Mouse (Mus musculus) inflammation-experienced regulatory T-cells, adult 16 weeks (primary cell): ENCODE measurements around the gene Dsp. TPM values are rescaled to one million over a fixed set of nuclear protein-coding genes. Genes with fewer than 3 reads are reported as not detected.

Source experiments
- polyA plus RNA-seq: library from polyadenylated mRNA; unstranded; fragments of 100-300 nt; shearing (Covaris generic); gene quantifications from one replicate; pipeline ENCODE4 v1.2.1, GENCODE M21; 2017

Dsp gene
- polyA plus RNA-seq = 0.18 TPM

DNA sequence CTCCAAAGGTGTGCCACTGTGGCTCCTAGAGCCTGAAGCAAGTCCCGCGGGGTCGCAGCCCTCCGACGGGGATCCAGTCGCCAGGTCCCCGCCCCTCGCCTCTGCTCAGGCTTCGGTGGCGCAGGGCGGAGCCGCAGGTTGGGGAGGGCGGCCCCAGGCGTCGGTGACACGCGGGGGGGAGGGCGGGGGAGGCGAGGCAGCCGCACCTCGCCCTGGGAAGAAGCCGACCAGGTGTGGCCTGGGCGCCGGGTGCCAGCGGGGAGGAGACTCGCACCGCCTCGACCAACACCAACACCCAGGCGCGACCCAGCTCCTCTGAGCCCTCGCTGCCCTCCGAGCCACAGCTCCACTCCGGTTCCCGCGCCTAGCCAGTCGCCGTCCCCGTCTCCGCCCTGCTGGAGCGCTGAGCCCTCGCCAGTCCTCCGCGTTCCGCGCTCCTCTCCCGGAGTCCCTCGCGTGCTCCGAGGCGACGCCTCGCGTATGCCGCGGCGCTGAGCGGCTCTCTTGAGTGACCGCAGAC, at the start of gene Dsp:
Gene Dsp (plus strand): TSS at position 226 of the 520 bp plus-strand sequence.

DNA sequence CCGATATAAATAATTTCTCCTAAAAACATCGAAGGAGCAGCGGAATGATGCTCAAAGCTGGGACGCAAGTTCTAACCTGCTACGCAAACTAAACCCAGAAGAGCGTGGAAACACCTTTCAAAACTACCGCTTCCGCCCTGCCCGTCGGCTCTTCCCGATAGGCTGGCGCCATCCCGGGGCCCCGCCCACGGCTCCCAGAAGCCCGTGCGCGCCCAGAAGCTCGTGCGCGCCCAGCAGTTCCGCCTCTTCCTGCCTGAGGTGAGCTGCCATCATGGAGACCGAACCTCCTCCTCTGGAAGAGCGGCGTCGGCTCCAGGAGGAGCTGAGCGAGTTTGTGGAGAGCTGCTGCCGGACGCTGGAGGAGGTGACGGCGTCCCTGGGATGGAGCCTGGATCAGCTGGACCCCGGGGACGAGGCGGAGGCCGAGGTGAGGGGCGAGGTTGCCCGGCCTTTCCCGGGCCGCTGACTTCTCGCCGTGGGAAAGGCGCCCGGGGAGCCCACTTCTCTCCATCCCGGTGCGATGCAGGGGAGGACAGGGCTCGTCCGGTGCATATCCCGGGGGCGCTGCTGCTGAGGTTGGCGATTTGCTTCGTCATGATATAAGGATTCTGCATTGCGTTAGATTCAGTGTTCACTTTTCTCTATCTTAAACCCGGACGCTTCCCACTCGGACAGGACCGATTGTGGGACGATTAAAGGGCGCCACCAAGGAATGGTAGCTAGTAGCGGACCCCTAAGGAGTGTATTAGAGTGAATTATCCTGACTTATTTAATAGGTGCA, 53.8 kb downstream of the Dsp start, which contains the start of gene Snrnp48:
Gene Snrnp48 (plus strand): TSS at position 237 of the 781 bp plus-strand sequence.

Other genes with a start within 250 kb of the Dsp start
- gene Ssr1, start 157.1 kb upstream of the Dsp start, polyA plus RNA-seq = 87.6 TPM
- 93.1 TPM for gene Riok1, start 114.3 kb upstream of the Dsp start, polyA plus RNA-seq
- 1.1 TPM for gene Cage1, start 114.2 kb upstream of the Dsp start, polyA plus RNA-seq
- 76.7 TPM for gene Snrnp48, start 53.6 kb downstream of the Dsp start, polyA plus RNA-seq
- gene Bmp6, start 193.8 kb downstream of the Dsp start, polyA plus RNA-seq = not detected